Mouse (Mus musculus): ENCODE measurements around the gene Igfbp7.
A peak's percentile ranks its signal among the peaks of the same experiment; 100 is the strongest.

Igfbp7 gene

DNA sequence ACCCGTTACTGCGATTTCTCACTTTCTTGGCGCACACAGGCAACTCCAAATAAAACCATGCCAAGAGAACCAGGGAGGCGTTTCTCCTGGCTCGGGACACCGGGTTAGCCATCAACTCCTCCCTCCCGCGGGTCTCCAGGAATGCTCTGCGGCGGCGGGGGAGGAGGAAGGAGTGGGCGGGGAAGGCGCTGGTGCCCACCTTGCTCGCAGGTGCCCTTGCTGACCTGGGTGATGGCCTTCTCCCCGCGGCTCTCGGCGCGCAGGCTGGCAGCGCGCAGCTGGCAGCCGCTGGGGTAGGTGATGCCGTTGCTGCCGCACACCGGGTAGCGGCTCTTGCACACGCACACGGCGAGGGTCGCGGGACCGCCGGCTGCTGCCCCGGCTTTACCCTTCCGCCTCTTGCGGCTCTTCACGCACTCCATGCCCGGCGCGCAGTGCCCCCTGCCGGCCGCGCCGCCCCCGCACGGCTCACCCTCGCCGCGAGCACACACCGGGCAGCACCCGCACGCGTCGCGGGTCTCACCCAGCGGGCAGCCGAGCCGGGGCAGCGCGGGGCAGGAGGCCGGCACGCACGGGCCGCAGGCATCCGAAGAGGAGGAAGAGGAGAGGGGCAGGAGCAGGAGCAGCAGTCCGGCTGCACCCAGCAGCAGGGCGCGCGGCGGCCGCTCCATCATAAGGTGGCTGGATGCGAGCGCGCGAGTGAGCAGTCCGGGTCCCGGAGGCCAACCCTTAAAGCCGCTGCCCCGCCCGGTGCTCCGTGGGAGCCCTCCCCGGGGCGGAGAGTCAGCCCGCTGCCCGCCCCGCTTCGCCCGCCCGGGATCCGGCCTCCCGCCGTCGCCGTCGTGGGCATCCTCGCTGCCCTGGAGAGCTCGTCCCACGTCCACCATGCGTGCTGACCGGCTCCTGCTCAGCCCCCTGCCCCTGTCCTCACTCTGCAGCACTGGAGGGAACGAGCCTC lies at the start of gene Igfbp7:
TSS of gene Igfbp7 (minus strand) at position 701 of the 958 bp plus-strand sequence.
- peak; percentile 67 for DNase-seq (ENCODE audit: low spot score)

DNA sequence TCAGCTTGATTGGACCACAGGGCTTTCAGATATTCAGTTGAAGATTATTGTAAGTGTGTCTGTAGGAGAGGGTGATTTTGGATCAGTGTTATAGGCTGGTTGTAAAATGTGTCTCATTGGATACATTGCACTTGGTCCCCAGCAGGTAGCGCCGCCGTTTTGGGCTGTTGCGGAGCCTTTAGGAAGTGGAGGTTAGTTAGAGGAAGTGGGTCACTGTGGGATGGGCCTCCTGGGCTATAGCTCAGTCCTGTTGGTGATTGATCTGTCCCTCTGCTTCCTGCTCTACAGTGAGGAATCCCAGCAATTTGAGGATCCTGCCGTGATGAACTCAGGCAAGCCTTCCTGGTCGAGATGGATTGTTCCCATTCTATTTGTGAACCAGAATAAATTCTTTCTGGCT lies 44.3 kb upstream of the Igfbp7 start:
- DNase-seq (ENCODE audit: low spot score), result no peak

DNA sequence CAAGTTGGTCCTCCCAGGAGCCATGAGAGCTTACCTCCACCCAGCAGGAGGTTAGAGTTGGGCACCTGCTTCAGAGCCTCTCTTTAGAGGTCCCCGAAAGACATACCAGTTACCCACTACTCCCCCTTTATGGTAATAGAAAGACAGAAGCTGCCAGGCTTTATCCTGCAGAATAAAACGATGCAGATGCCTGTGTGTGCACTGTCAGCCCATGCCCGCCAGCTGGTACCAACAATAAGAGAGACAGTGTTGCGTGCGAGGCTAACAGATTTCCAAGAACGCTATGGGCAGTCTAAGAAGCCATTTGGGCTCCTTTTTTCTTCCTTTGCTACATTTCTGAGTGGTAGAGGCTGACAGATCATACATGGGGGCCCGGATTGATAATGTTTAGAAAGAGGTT lies 41.7 kb upstream of the Igfbp7 start:
- DNase-seq (ENCODE audit: low spot score), result no peak

DNA sequence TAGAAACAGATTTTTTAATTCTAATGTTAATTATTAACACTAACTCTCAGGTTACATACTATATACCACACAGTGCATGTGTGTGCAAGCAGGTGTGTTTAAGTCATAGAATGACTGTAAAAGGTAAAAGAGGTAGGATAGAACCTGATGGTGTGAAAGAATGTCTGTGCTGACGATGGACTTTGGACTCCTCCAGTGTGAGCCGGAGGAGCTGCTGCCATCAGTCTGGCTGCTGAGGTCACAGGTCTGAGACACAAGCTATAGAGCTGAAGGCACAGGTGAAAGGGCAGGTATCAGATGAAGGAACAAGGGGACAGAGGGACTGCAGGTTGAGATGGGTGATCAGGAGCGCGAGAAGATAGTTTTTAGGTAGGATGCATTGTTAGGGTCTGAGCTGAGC lies 37.6 kb upstream of the Igfbp7 start:
- DNase-seq (ENCODE audit: low spot score), result no peak

DNA sequence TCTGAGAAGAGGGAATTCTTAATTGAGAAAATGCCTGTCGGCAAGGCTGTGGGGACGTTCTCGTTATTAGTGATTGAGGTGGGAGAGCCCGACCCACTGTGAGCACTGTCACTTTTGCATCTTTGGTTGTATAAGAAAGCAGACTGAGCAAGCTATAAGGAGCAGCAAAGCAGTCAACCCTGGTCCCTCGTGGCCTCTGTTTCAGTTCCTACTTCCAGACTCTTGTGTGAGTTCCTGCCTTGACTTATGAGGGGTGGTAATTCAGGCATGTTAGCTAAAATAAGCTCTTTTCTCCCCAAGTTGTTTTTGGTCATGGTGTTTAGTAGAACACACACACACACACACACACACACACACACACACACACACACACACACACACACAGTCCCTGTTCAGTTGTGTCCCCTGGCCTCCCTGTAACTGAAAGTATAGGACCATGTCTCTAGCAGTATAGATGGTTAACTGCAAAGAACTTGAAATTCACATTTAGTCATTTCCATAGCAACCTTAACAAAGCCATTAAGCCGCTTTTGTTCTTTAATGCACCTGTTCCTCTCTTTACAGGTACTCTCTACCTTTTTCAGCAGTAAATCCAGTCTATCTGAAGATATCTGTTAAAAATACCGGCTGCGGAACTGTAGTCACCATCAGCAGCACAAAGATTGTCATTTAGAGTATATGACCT lies 36.2 kb upstream of the Igfbp7 start:
- no peak for DNase-seq (ENCODE audit: low spot score)

DNA sequence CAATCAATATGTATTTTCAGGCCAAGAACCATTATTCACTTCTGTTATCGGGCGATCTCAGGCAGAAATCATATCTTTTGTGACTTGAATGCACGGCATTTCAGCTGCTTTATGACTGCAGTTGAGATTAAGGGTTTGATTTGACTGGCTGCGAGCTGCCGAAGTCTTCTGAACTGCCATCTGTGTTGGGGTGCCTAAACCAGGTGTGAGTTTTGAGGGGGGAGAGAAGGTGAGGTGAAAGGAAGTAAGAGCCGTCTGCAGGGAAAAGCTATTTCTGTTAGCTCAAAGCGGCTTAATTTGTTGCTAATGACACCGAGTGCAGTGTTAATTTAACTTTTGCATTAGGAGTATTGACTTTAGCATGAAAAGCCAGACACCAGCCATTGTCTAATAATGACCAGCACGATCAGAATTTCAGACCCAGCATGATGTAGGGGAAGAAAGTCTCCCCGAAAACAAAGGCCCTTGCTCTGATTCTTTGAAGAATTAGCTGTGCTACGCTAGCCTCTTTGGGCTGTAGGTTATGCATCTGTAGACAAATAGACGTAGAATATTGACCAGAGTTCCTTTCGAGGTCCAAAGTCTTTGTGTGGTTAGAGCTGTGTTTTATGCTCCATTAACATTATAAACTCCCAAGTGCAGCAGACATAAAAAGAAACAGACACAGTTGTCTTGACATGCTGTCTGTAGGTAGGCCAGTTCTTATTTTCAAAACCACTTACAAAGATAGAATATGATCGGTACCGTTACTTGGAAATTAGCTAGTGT lies 35.2 kb upstream of the Igfbp7 start:
- DNase-seq (ENCODE audit: low spot score), result no peak

DNA sequence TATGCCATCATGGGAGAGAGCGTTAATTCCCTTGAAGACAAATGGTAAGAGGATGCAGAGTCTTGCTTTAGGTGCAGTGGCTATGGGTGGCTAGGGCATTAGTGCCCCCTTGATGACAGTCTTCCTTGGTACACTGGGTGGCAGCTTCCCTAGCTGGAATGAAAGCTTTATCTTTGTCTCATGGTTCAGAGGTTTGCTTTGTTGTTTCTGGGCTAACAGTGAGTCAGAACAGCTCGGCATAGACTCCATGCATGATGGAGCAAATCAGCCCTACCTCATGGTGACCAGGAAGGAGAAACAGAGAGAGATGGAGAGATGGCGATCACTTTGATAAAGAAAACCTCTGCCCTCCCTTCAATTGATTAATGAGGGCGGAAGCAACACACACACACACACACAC lies 28.5 kb upstream of the Igfbp7 start:
- DNase-seq (ENCODE audit: low spot score), result no peak

DNA sequence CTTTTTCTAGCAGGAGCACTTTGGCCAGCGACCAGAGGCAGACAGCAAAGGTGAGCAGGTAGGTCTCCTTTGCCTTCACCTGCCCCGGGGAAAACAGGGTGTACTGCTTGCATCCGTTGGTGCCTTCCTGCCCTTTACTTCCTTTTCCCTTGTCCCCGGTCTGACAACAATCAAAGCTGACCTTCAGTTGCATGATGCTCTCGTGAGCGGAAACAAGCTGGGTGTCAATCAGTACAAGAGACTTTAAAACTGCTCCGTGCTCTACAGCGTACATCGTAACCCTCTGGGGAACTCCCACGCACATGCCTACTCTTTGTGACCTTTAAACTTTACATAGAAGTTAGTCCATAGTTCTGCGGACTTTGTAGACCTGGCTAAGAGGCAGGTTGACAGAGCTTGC lies 26.2 kb upstream of the Igfbp7 start:
- no peak for DNase-seq (ENCODE audit: low spot score)

DNA sequence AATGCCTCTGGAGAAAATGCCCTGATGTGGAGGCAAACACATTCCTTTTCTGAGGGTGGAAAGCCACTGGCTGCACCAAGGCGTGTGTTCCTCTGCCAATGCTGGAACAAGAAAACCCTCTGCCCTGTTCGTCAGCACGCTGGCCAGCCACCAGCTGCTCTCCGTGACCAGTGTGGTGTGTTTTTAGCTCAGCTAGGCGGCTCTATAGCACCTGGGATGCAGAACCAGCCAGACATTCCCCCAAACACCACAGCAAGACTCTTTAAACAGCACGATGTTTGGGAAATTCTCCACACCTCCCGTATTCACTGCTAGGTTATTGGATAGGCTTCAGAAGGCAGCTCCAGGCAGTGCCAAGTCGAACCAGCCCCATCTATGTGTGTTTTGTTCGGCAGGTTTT lies 25.7 kb upstream of the Igfbp7 start:
- DNase-seq (ENCODE audit: low spot score), result no peak

DNA sequence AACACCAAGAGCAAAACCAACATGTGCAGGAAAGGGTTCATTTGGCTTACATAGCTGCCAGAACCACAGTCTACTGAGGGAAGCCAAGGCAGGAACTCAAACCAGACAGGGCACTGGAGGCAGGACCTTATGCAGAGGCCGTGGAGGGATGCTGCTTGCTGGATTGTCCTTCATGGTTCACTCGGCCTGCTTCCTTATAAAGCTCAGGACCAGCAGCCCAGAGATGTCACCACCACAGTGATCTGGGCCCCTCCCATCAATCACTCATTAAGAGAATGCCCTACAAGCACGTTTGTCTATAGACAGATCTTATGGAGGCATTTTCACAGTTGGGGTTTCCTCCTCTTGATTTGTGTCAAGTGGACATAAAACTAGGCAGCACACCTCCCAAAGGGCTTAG lies 25.3 kb upstream of the Igfbp7 start:
- no peak for DNase-seq (ENCODE audit: low spot score)

DNA sequence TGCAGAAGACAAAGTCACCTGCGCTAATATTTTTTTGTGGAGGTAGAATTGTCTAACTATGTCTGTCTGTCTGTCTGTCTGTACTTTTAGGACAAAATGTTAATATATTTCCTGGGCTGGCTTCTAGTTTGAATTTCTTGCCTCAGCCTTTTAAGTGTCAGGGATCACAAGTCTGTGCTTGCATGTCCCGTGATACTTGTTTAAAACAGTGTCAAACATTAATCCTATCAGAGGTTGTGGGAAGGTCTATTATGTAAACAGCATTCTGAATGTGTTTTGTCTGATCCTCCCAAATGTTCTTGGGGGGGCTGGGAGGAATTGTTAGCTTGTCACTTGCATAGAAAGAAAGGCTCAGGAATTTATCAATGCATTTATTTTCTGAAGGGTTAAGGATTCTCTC lies 24.6 kb upstream of the Igfbp7 start:
- DNase-seq (ENCODE audit: low spot score), result no peak

DNA sequence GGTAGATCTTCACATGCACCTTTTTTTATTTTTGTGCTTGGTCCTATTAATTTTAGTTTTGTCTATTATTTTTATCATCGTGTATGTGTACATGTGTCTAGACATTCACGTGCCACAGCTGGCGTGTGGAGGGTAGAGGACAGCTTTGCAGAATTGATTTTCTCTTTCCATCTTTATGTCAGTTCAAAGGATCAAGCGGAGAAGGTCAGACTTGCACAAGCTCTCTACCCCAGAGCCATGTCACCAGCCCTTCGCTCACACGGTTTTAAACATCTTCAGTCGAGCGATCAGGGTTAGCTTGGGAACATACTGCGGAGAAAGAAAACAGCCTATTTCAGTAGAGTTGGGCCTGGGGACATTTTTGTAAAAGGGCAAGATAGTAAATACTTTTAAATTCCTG lies 23.2 kb upstream of the Igfbp7 start:
- DNase-seq (ENCODE audit: low spot score), result no peak

DNA sequence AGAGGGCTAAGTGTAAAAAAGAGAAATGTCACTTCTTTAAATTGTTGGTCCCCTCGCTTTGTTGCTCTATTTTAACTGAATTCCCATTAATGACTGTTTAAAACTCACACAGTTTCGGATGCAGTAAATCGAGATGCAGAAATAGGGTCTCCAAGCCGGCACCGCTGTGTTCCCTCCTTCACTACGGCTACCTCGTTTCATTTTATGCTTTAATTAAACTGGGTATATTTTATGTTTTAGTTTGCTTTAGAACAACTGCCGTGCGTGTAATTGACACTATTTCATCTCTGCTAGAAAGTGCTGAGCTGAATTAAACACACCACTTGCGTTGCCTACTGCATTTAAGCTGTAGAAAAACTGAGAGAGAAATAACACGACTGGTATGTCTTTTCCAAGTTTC lies 22.6 kb upstream of the Igfbp7 start:
- DNase-seq (ENCODE audit: low spot score), result no peak

DNA sequence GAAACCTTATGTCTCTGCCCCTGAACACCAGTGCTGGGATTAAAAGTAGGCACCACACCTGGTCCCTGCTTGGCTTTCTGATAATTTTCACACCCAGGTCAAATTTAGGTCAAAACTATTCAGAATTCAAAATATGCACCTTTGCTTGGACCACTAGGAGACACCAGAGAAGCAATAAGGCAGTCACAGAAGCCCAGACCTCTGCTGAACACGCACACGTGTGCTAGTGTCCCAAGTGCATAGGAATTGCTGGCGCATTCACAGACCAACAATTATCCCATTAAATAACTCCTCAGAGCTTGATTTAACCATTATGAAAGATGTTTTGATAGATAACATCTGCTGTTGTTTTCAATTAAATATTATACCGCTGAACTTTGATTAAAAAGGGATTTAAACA lies 22.2 kb upstream of the Igfbp7 start:
- DNase-seq (ENCODE audit: low spot score), result no peak

DNA sequence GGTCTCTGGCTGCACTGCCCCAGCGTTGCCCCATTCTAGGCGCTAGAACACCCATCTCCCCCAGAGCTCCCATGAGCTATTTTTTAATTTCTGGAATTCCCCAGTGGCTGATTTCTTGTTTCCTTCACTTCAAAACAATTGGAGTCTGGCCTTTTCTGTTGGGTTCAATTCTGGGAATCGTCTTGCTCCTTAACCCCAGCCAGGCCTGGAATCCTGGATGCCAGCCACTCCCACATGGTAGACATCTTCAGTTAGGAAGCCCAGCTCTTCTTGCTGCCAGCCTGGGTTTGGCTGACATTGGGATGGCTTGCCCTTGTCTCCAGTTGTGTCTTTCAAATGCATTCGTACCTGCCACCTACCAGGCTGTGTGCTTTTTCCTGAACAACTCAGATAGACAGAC lies 20.7 kb upstream of the Igfbp7 start:
- DNase-seq (ENCODE audit: low spot score), result no peak

DNA sequence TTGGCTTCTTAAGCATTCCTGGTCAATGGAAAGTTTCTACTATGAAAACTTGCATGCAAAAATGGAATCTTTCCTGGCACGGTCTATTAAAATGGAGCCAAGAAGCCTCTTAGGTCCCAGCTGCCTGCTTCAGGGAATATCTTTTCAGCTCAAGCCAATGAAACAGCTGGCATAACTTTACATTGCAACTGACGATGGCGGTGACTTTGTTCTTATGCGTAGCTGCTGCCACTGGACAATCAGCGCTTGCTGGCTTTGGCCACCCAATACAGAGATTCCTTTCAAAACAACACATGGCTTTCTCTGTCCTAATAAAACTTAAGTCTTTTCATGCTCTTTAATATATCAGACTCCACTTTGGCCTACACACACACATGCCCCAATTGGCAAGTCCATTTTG lies 20.1 kb upstream of the Igfbp7 start:
- no peak for DNase-seq (ENCODE audit: low spot score)

DNA sequence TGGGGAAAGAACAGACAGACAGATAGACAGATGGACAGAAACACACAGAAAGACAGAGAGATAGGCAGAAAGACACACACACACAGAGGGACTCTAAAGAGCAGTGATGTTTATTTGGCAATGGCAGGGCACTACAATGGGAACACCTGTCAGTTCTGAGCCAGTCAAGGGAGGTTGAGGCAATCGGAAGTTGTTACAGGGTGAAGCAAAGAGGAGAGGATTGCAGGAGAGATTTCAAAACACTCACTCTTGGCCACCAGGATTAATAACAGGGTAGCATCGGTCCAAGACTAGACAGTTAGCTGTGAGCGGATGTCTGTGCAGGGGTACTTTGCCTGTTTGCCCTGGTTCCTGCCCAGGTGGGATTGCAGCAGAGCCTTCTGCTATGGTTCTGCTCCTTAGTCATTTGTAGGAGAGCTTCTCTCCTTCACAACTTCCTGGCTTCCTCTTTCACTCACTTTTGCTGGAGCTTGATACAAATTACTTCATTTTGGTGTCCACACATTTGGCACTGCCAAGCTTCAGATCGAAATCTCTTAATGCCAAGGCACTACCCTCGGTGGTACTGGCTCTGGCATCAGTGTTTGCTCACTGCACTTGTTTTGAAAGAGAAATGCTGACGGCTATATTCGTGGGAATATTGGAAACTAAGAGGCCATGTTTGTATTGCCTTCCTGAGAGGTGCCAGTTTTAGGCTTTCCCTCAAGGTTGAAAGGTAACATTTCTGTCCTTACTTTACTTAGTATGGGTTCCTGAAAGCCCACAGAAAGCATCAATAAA lies 18.1 kb upstream of the Igfbp7 start:
- DNase-seq (ENCODE audit: low spot score), result no peak

DNA sequence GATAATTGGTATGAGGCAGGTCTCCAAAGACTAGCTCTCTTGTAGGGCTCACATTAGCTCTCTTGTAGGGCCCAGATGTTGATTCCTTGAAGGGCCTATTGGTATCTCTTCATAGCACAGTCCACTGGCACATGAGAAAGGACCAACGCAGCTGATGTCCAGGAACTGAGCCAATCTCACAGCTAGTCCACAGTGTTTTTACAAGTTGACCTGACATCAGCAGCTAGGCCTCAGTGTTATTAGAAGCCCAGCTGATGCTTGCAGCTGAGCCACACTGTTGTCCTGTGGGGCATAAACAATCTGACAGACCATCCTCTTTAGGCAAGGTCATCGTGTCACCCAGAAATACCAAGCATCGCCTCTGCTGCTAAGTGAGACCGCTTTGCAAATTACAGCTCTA lies 11.7 kb upstream of the Igfbp7 start:
- peak; percentile 26 for DNase-seq (ENCODE audit: low spot score)

DNA sequence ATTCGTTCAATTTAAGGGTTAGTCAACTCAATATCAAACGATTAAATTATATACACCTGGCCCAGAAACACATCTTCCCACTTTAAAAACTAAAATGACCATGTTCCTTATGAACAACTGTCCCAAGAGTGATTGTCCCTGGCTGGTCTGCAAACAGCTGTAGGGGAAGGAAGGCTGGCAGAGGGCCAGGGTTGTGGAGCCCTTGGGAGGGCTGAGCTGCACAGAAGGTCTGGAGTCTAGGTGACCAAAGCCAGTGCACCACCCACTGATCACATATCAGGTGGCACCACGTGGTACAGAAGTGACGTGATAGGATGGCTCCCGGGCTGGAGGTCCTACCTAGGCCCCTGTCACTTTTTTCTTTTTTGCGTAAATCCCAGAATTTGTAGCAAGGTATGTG lies 8.2 kb upstream of the Igfbp7 start:
- no peak for DNase-seq (ENCODE audit: low spot score)

DNA sequence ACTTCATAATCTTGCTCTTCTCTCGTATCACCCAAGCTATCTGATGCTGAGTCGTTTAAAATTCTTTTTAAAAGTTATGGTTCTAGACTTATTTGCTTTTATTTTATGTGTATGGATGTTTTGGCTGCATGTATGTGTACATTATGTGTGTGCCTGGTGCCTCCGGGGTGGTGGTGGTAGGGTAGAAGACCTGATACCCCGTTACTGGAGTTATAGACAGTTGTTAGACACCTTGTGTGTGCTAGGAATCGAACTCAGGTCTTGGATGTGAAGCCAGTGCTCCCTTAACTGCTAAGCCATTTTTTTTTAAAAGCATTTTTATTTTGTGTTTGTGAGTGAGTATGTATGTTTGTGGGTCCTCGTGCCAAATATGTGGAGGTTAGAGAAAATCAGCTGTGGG lies 689 bp upstream of the Igfbp7 start:
- no peak for DNase-seq (ENCODE audit: low spot score)

DNA sequence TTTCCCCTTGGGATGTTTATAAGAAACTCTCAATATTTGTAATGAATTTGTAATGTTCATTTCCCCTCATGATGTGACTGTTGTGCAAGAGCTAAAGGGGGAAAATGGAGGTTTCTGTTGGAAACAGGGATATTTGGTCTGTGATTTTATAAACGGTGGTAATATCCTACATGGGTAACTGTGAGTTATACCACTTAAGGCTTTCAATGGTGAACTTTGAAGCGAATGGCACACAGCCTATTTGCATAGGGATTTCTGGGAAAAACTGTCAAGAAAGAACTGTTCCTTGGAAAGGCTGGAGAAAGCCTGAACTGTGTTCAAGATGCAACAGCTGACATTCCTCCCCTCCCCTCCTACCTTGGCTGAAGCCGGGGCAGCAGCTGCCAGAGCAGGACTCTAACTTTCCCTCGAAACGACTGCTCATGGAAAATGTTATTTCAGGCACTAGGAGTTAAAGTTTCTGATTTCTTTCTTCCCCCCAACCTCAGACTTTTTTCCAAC lies 1.4 kb downstream of the Igfbp7 start:
- DNase-seq (ENCODE audit: low spot score), result peak; percentile 25

Data from testis, postnatal 14 days (tissue).